Mouse (Mus musculus): ENCODE measurements around the gene Asgr1.
A peak's percentile ranks its signal among the peaks of the same experiment; 100 is the strongest.
"Not testable (repeated sequence)": the region's sequence is repeated elsewhere in the genome, so short reads cannot be mapped to it uniquely, and the experiment has no call there.

Gene Asgr1

GRCm38 (mm10) chr11:70070057-70070456, 16.2 kb downstream of the Asgr1 start:
- no peak for DNase-seq (ENCODE audit: low spot score in 2 of 2)

- DNase-seq (ENCODE audit: low spot score in 2 of 2): not testable (repeated sequence)
Measured at GRCm38 (mm10) chr11:70070603-70071002, 16.7 kb downstream of the Asgr1 start.

DNA sequence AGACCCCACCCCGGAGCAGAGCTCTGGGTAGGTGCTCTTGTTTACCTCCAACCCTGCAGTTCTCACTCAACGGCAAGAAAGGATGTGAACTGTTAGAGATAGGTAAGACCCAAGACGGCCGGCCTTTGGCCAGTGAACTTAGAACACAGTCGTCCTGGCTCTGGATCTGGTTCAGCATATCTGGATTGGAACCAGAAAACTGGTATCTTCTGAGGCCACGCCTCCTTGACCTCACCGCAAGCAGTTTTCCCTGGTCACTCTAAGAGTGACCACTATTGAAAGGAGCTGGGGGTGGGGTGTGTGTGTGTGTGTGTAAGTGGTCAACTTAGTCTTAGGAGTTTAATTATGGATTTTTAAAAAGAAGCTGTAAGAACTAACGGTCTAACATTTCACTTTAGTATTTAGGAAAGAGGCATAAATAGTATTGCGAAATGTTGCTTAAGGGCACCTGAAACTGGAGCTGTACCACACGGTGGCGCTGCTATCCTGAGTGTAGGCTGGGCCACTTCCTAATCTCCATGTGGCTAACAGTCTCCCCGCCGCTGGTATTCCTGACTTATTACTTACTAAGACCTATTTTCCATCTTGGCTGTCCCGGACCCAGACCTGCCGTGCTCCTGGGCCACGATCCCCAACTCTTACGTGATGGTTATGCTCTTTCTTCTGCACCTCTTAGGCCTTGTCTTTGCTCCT, 20.6 kb downstream of the Asgr1 start:
- DNase-seq (ENCODE audit: low spot score in 2 of 2): peak; percentile 67 to 73

GRCm38 (mm10) chr11:70075581-70075980, 21.7 kb downstream of the Asgr1 start:
- DNase-seq (ENCODE audit: low spot score in 2 of 2): no peak

GRCm38 (mm10) chr11:70077441-70077840, 23.6 kb downstream of the Asgr1 start:
- no peak for DNase-seq (ENCODE audit: low spot score in 2 of 2)

GRCm38 (mm10) chr11:70079175-70079574, 25.3 kb downstream of the Asgr1 start:
- no peak for DNase-seq (ENCODE audit: low spot score in 2 of 2)

- DNase-seq (ENCODE audit: low spot score in 2 of 2): no peak
Measured at GRCm38 (mm10) chr11:70079928-70080327, 26.0 kb downstream of the Asgr1 start.

- no peak for DNase-seq (ENCODE audit: low spot score in 2 of 2)
Measured at GRCm38 (mm10) chr11:70080803-70081590, 27.1 kb downstream of the Asgr1 start.

DNA sequence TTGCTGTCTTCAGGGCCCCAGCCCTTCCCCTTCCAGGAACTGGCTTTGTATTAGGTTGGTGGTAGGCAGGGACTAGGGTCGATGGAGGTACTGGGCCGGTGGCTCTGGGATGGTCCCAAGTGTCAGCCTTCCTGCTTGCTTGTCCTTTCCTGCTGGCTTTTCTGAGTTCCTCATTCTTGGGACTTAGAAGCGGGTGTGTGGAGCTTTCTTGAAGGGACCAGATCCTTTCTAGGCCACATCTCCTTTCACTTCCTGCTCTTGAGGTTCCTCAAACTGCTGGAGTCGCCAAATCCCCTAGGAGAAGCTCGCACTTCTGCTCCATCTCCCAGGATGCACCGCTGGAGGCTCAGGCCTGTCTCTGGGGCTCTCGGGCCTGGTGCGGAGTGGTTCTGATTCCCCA, 30.7 kb downstream of the Asgr1 start:
- no peak for DNase-seq (ENCODE audit: low spot score in 2 of 2)

- no peak for DNase-seq (ENCODE audit: low spot score in 2 of 2)
Measured at GRCm38 (mm10) chr11:70091986-70092783, 38.3 kb downstream of the Asgr1 start, which contains the start of gene Asgr2. Gene Asgr2 (plus strand): TSS chr11:70092644.

DNA sequence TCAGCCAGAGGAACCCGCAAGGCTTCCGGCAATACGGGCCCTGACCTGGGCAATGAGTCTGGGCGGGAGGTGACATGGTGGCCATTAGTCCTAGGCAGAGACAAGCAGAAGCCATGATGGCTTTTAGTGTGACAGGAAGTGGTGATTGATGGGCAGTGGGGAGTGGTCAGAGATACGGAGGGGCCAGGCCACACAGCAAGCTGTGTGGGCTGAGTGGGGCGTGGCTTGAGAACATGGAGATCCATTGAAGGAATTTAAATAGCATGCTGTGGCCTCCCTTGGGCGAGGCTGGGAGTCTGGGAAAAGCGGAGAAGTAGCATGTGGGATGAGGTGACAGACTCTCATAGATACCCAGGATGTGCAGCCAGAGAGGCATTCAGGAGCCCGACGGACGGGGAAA, 43.5 kb downstream of the Asgr1 start:
- DNase-seq (ENCODE audit: low spot score in 2 of 2): no peak

DNA sequence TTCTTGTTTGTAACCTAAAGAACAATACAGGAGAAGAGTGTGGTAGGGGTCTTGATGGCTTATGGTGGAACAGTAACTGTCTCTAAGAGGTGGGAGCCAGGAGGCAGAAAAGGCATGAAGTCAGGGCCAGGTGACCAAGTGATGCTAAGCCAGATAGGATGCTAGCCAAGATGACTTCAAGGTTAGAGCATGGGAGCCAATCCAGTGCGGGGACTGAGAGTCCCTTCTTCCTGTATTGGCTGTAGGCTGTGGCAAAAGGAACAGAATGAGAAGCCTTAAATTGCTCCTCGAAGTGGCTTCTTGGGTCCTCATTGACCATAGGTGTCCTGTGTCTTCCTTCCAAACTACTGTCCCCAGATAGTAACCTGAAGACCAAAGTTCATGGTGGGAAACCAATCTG, 45.2 kb downstream of the Asgr1 start:
- DNase-seq (ENCODE audit: low spot score in 2 of 2): no peak

DNA sequence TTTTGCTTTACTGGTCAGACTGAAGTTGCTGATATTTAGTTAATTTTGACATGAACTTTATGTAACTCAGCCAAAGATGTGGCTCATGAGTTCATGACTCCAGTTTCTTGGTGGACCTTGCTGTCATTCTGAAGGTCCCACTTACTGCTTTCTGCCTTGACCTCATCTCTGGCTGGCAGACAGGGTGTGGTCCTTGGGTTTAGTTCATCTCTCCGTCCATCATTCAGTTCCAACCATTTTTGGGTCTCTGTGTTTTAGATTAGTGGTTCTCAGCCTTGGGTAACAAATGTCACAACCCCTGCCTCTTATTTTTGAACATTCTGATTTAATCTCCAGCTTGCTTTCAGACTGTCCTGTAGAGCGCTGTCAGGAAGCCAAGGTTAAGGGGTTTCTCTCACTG, 45.9 kb downstream of the Asgr1 start:
- no peak for DNase-seq (ENCODE audit: low spot score in 2 of 2)

DNA sequence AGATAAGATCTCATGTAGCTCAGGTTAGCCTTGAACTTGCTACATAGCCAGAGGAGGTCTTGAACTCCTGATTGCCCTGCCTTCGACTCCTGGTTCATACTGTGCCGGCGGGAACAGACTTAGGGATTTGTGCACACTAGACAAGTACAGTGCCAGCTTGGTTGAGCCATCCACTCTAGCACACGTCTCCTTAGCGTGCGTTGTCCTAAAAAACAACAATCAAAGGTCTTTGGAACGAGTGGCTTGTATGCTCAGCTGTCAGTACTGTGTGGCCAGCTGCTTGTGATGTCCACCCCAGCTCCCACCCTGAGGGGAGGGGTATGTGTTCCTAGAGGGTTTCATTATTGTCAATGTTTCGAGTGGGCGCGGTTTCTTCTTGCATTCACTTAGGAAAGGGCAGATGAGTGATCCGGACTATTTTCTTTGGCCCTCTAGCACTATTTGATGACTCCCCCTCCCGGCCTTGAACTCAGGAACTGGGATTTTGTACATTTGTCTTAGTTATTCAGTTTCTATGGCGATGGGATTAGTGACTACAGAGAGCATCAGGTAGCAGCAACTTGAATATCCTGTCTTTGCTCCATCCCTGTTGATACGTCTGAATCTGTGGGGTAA, 49.9 kb downstream of the Asgr1 start:
- DNase-seq (ENCODE audit: low spot score in 2 of 2): no peak

DNA sequence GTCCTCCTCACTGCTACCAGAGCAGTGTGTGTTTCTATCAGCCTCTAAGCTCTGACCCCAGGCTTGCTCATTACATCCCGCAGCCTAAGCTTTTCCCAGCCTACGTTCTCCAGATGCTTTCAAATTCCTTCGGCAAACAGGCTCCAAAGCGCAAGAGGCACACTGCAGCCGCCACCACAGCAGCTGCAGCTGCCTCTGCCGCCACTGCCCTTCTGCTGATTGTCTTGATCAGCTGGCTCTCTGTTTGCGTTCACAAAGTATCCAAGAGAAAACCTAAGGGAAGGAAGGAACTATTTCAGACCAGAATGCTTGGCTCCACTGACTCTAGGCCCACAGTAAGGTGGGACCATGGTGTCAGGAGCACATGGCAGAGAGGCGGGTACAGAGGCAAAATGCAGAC, 53.2 kb downstream of the Asgr1 start:
- no peak for DNase-seq (ENCODE audit: low spot score in 2 of 2)

All from frontal cortex, postnatal 25 days (tissue).